Mouse (Mus musculus): Measurements from ENCODE around the gene Acsl3. TPM values are rescaled to one million over a fixed set of nuclear protein-coding genes. Genes with fewer than 3 reads are reported as not detected.

The Acsl3 gene
- total and polyA plus RNA-seq, 3 experiments = 2.6 to 6.6 (median 4.4) TPM

DNA sequence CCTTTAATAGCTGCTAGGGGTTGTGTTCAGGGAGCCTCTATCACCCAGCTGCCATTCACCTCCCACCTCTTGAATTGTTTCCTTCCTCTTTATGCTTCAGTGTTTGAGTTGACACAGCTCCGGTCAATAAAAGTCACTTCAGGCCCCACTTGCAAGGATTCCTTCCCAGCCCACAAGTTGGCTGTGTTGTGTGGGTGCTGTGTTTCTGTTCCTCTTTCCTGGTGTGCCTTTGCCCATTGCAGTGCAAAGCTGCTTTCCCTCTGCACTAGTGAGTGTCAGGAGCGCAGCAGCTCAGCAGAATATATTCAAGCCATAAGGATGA, 45.3 kb downstream of the Acsl3 start:
- intact Hi-C loops (cut with DNase I) = no loop called here

DNA sequence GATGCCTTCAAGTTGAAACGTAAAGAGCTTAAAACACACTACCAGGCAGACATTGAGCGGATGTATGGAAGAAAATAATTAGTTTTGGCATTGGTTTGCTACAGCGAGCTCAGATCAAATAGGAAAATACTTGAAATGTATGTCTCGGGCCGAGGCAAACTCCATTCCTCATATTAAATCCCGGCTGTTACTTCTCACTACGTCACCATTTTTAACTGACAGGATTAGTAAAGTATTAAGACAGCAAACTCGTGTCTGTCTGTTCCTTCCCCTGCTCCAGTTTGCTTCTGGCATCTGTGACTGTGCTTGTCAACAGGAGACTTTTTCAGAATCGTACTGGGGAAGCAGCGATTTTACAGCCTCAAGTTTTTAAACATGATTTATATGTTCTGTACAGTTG, 48.7 kb downstream of the Acsl3 start:
- Histone ChIP-seq H3K4me3 (no peak overlapping the region), H3K36me3 (ENCODE audit: control insufficient read depth, insufficient read depth, low read length) (no peaks in the 10 kb centered on the region), H3K79me2 (replicated peaks; ENCODE audit: control insufficient read depth, insufficient read depth, low read length) (no peaks in the 10 kb centered on the region), H3K27ac (no peak overlapping the region), H3K9ac (ENCODE audit: low read depth, low read length) (no peak overlapping the region), H3K27me3 (ENCODE audit: control insufficient read depth, insufficient read depth, low read length) (no peaks in the 10 kb centered on the region), H3K4me1 (ENCODE audit: control insufficient read depth, insufficient read depth, low read length) (no peaks in the 10 kb centered on the region)
- TF ChIP-seq CTCF (IDR thresholded peaks at IDR 0.05) = no peak
- no peak for TF ChIP-seq POLR2A (IDR thresholded peaks at IDR 0.05; ENCODE audit: insufficient read depth, low read depth, low read length)
- no peak for TF ChIP-seq EP300 (IDR thresholded peaks at IDR 0.05; ENCODE audit: insufficient read depth, low read depth, low read length)
- no peak for DNase-seq
- 79% methylated on average over 10 of the region's 10 CpGs for WGBS
- intact Hi-C loops (cut with DNase I) = no loop called here

More for the DNA sequence above, 45.3 kb downstream of the Acsl3 start:
- Histone ChIP-seq H3K4me1 (ENCODE audit: control insufficient read depth, insufficient read depth, low read length) (no peaks in the 10 kb centered on the region), H3K27me3 (ENCODE audit: control insufficient read depth, insufficient read depth, low read length) (no peaks in the 10 kb centered on the region), H3K79me2 (replicated peaks; ENCODE audit: control insufficient read depth, insufficient read depth, low read length) (no peaks in the 10 kb centered on the region), H3K4me3 (no peak overlapping the region), H3K36me3 (ENCODE audit: control insufficient read depth, insufficient read depth, low read length) (no peaks in the 10 kb centered on the region), H3K9ac (ENCODE audit: low read depth, low read length) (no peak overlapping the region), H3K27ac (no peak overlapping the region)
- 73% methylated on average over 2 of the region's 2 CpGs for WGBS
- TF ChIP-seq POLR2A (IDR thresholded peaks at IDR 0.05; ENCODE audit: insufficient read depth, low read depth, low read length) (no peak), EP300 (IDR thresholded peaks at IDR 0.05; ENCODE audit: insufficient read depth, low read depth, low read length) (no peak), CTCF (IDR thresholded peaks at IDR 0.05) (no peak)
- DNase-seq = peak in 1 of 2 experiments; percentile 18

DNA sequence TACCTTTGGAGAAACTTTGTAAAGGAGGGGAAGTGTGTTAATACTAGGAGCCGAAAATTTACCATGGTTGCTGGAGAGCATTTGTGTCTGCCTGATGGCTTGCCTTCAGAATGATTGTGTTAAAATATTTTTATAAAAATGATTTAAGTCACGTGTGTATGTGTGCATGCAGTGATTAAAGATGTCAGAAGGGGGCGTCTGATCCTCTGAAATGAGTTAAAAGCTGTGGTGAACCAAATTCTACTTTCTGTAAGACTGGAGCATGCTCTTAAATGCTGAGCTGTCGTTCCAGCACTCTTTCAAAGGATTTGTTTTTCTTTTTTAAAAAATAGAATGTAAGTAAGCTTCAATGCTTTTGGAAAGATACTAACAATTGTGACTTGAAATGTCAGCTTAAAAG, 49.7 kb downstream of the Acsl3 start:
- Histone ChIP-seq H3K4me3 (no peak overlapping the region), H3K79me2 (replicated peaks; ENCODE audit: control insufficient read depth, insufficient read depth, low read length) (no peaks in the 10 kb centered on the region), H3K36me3 (ENCODE audit: control insufficient read depth, insufficient read depth, low read length) (no peaks in the 10 kb centered on the region), H3K27ac (no peak overlapping the region), H3K9ac (ENCODE audit: low read depth, low read length) (no peak overlapping the region), H3K4me1 (ENCODE audit: control insufficient read depth, insufficient read depth, low read length) (no peaks in the 10 kb centered on the region), H3K27me3 (ENCODE audit: control insufficient read depth, insufficient read depth, low read length) (no peaks in the 10 kb centered on the region)
- DNase-seq = no peak
- 63% methylated on average over 4 of the region's 4 CpGs for WGBS
- TF ChIP-seq EP300 (IDR thresholded peaks at IDR 0.05; ENCODE audit: insufficient read depth, low read depth, low read length) (no peak), CTCF (IDR thresholded peaks at IDR 0.05) (peak; percentile 57)
- intact Hi-C loops (cut with DNase I) = no loop called here

DNA sequence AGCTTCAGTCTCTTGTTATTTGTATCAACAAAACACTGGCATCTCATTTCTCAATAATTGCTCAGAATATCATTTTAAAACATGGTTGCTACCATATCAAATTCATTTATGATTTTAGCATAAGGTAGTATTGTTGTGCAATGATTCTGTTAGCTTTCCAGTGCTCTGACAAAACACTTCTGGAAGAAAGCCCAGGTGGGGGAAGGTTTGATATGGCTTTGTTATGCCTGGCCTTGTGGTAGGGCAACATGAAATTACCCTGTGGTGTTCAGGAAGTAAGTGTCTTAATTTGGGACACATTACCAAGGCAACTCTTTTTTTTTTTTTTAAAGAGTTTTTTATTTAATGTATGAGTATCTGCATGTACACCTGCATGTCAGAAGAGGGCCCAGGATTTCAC, 52.4 kb downstream of the Acsl3 start:
- Histone ChIP-seq H3K27ac (no peak overlapping the region), H3K4me1 (ENCODE audit: control insufficient read depth, insufficient read depth, low read length) (no peaks in the 10 kb centered on the region), H3K36me3 (ENCODE audit: control insufficient read depth, insufficient read depth, low read length) (no peaks in the 10 kb centered on the region), H3K4me3 (no peak overlapping the region), H3K27me3 (ENCODE audit: control insufficient read depth, insufficient read depth, low read length) (no peaks in the 10 kb centered on the region), H3K79me2 (replicated peaks; ENCODE audit: control insufficient read depth, insufficient read depth, low read length) (no peaks in the 10 kb centered on the region), H3K9ac (ENCODE audit: low read depth, low read length) (no peak overlapping the region)
- TF ChIP-seq POLR2A (IDR thresholded peaks at IDR 0.05; ENCODE audit: insufficient read depth, low read depth, low read length) (no peak), CTCF (IDR thresholded peaks at IDR 0.05) (no peak), EP300 (IDR thresholded peaks at IDR 0.05; ENCODE audit: insufficient read depth, low read depth, low read length) (no peak)
- intact Hi-C loops (cut with DNase I) = no loop called here
- no peak for DNase-seq

DNA sequence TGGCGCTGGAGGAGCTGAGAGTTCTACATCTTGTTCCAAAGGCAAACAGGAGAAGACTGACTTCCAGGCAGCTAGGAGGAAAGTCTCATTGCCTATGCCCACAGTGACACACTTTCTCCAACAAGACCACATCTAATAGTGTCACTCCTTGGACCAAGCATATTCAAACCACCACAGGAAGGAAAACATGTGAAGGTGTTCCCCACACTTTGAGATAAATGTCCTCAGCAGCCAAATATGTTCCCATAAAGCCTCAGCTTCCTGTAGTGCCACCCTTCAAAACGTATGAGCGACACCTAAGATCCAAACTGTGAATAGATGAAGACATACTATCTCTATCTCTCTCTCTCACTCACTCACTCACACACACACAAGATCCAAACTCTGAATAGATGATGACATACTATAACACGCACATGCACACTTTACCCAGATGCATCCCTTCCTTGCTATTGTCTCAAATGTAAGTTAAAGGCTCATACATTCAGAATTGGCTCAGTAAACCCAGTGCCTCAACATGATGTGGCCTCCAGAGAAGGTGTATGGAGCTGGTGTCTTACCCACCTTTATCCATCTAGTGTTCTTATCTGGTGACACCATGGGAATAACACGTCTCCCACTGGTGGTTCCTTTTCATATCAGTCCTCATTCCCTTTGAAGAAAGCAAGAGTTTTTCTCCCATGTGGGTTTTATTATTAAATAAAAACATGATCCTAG, 53.1 kb downstream of the Acsl3 start:
- no peaks in the 10 kb centered on the region for H3K4me1 ChIP-seq (ENCODE audit: control insufficient read depth, insufficient read depth, low read length)
- H3K27me3 ChIP-seq (ENCODE audit: control insufficient read depth, insufficient read depth, low read length) = no peaks in the 10 kb centered on the region
- intact Hi-C loops (cut with DNase I) = no loop called here
- no peak overlapping the region for H3K4me3 ChIP-seq
- H3K9ac ChIP-seq (ENCODE audit: low read depth, low read length) = no peak overlapping the region
- no peak for DNase-seq
- H3K27ac ChIP-seq = no peak overlapping the region
- no peaks in the 10 kb centered on the region for H3K36me3 ChIP-seq (ENCODE audit: control insufficient read depth, insufficient read depth, low read length)
- no peak for TF ChIP-seq POLR2A (IDR thresholded peaks at IDR 0.05; ENCODE audit: insufficient read depth, low read depth, low read length)
- TF ChIP-seq EP300 (IDR thresholded peaks at IDR 0.05; ENCODE audit: insufficient read depth, low read depth, low read length) = no peak
- no peak for TF ChIP-seq CTCF (IDR thresholded peaks at IDR 0.05)
- 74% methylated on average over 5 of the region's 5 CpGs for WGBS
- no peaks in the 10 kb centered on the region for H3K79me2 ChIP-seq (replicated peaks; ENCODE audit: control insufficient read depth, insufficient read depth, low read length)

DNA sequence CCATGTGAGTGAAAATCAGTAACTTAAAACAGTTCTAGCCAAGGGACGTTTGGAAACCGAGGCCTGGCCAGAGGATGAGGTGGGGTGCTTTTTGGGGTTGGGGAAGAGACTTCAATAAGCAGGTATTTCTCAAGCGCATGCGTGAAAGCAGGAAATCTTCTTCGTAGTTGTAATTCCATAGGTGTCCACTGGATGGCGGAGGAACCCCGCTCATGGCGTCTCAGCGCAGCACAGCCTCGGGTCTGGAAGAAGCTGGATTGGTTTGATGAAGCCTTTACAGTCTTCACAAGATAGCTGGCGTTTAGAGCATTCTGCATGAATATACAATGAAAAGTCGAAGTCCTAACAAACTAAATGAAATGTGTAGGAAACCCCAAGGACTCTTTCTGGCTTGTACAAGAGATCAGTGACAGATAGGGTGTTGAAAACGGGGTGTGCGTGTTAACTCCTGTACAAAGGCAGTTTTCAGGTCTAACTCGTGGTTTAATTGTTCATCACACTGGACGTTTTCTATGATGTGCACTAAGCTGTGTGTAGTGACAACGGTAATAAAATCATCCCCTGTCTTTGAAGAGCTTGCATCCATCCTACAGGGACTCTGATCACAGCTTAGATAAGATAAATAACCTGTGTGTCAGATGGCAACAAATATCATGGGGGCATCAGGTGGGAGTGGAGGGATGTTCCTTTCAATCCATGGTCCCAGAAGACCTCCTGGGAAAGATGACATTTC, 67.0 kb downstream of the Acsl3 start:
- no peaks in the 10 kb centered on the region for H3K36me3 ChIP-seq (ENCODE audit: control insufficient read depth, insufficient read depth, low read length)
- peak; percentile 76 to 79 for DNase-seq
- 0 out of 2 replicates have a peak, but pooled peaks cover 3% of the 10 kb centered on the region for H3K4me1 ChIP-seq (ENCODE audit: control insufficient read depth, insufficient read depth, low read length)
- no peak for TF ChIP-seq POLR2A (IDR thresholded peaks at IDR 0.05; ENCODE audit: insufficient read depth, low read depth, low read length)
- TF ChIP-seq EP300 (IDR thresholded peaks at IDR 0.05; ENCODE audit: insufficient read depth, low read depth, low read length) = peak; percentile 91
- peak; percentile 94 for TF ChIP-seq CTCF (IDR thresholded peaks at IDR 0.05)
- H3K79me2 ChIP-seq (replicated peaks; ENCODE audit: control insufficient read depth, insufficient read depth, low read length) = no peaks in the 10 kb centered on the region
- H3K9ac ChIP-seq (ENCODE audit: low read depth, low read length) = no peak overlapping the region
- 10% methylated on average over 17 of the region's 17 CpGs for WGBS
- no peak overlapping the region for H3K27ac ChIP-seq
- H3K4me3 ChIP-seq = no peak overlapping the region
- intact Hi-C loops (cut with DNase I) = loop anchor here (1.0 to 5.0 kb wide), 5 partner anchors 122 to 958 kb away; partner anchors contain the start of gene Scg2
- H3K27me3 ChIP-seq (ENCODE audit: control insufficient read depth, insufficient read depth, low read length) = no peaks in the 10 kb centered on the region
